Comparison of ENCODE assay signal across 18 mouse cellular contexts in genomic region chr11:87527990-87528389, GRCm38 (mm10). TPM values are rescaled to one million over a fixed set of nuclear protein-coding genes. Genes with fewer than 3 reads are reported as not detected.
DNase-seq lines count a peak whose midpoint lies in the region; ATAC-seq and TF ChIP-seq lines count a peak whose summit lies in the region.
"Had no signal": no experiment of that assay in that cellular context is flagged by ENCODE, and none has a peak within 500 bp of the region (broad histone marks: within the 10 kb centered on the region; RNA-seq: fewer than 3 reads in every experiment).

No protein-coding gene starts in this region.

- H3K9me3 ChIP-seq in kidney, embryonic 16.5 days (ENCODE audit: low read length), result no peaks in the 10 kb centered on the region
- H3K9me3 ChIP-seq: embryonic facial prominence, embryonic 13.5 days had no signal

- H3K4me2 ChIP-seq in kidney, embryonic 16.5 days (replicated peaks; ENCODE audit: low read depth, low read length), result no peak overlapping the region
- H3K4me2 ChIP-seq: embryonic facial prominence, embryonic 13.5 days had no signal

- H3K27ac ChIP-seq in kidney, embryonic 16.5 days (ENCODE audit: low read length), result no peak overlapping the region
- H3K27ac ChIP-seq in thymus, adult 2 months (ENCODE audit: control insufficient read depth, insufficient read depth, low read length), result no peak overlapping the region
- H3K27ac ChIP-seq: embryonic facial prominence, embryonic 13.5 days had no signal

- H3K36me3 ChIP-seq in kidney, embryonic 16.5 days (ENCODE audit: insufficient read depth, low read length), result no peaks in the 10 kb centered on the region
- no peaks in the 10 kb centered on the region for H3K36me3 ChIP-seq in thymus, adult 2 months (ENCODE audit: control insufficient read depth, insufficient read depth, low read length)
- H3K36me3 ChIP-seq: embryonic facial prominence, embryonic 13.5 days had no signal

- H3K27me3 ChIP-seq in kidney, embryonic 16.5 days (ENCODE audit: insufficient read depth, low read length), result no peaks in the 10 kb centered on the region
- H3K27me3 ChIP-seq in thymus, adult 2 months (ENCODE audit: control insufficient read depth, insufficient read depth, low read length), result no peaks in the 10 kb centered on the region
- H3K27me3 ChIP-seq: embryonic facial prominence, embryonic 13.5 days had no signal

- DNase-seq in kidney, postnatal 4 days, result peak; percentile 19 to 24
- peak; percentile 3 for DNase-seq in thymus, adult 2 months
- no peak for DNase-seq in thymus, postnatal 14 days
- peak; percentile 15 for DNase-seq in NIH3T3 (ENCODE audit: low read depth)
- DNase-seq in urinary bladder, adult 18-20 months (ENCODE audit: low spot score in 2 of 2), result no peak
- no peak for DNase-seq in frontal cortex, postnatal 25 days (ENCODE audit: low spot score in 2 of 2)
- DNase-seq: adrenal gland, postnatal 14 days; cerebellum, adult 8-10 months; heart, postnatal 36 days; kidney, adult 2 months had no signal

- TF ChIP-seq CTCF in thymus, adult 2 months (IDR thresholded peaks at IDR 0.05; ENCODE audit: borderline replicate concordance, control insufficient read depth, extremely low read depth, insufficient read depth, low read length, poor library complexity), result no peak

- TF ChIP-seq POLR2A in thymus, adult 2 months (IDR thresholded peaks at IDR 0.05; ENCODE audit: control insufficient read depth, extremely low read depth, insufficient read depth, low read length, poor library complexity), result no peak

- H3K4me1 ChIP-seq in kidney, embryonic 16.5 days (ENCODE audit: insufficient read depth, low read length), result no peaks in the 10 kb centered on the region
- no peaks in the 10 kb centered on the region for H3K4me1 ChIP-seq in thymus, adult 2 months (replicated peaks; ENCODE audit: control insufficient read depth, insufficient read depth, low read length)
- H3K4me1 ChIP-seq: embryonic facial prominence, embryonic 13.5 days had no signal

- no peak for ATAC-seq in kidney, embryonic 16.5 days (ENCODE audit: low FRiP score, low TSS enrichment)
- ATAC-seq in neutrophil, adult 5-6 weeks (ENCODE audit: extremely low read depth, insufficient number of reproducible peaks, low FRiP score, poor library complexity, severe bottlenecking), result peak; percentile 72
- ATAC-seq: forebrain, embryonic 14.5 days; midbrain, embryonic 16.5 days had no signal

- H3K4me3 ChIP-seq in kidney, embryonic 16.5 days (ENCODE audit: low read length), result no peak overlapping the region
- no peak overlapping the region for H3K4me3 ChIP-seq in thymus, adult 2 months (ENCODE audit: control insufficient read depth, insufficient read depth, low read length)
- H3K4me3 ChIP-seq: embryonic facial prominence, embryonic 13.5 days had no signal

- no peak overlapping the region for H3K9ac ChIP-seq in kidney, embryonic 16.5 days (replicated peaks; ENCODE audit: low read length)
- H3K9ac ChIP-seq: embryonic facial prominence, embryonic 13.5 days had no signal

- WGBS in kidney, embryonic 16.5 days, result 50% methylated on average over 4 of the region's 4 CpGs
- WGBS in thymus, adult 2 months, result 81% methylated on average over 4 of the region's 4 CpGs

RNA-seq across cellular contexts. Expression of gene Gm11492, which starts 38.5 kb away (rescaled TPM):
- not detected in 2 replicates for polyA plus RNA-seq in kidney, embryonic 16.5 days (2015; fragmentation: Nextera tagmentation; extraction: Ambion mirVana)
- polyA plus RNA-seq in thymus, adult 2 months (2012; rRNA removed), result 0.06 TPM in 1 of 2 replicates, not detected in the other
- total RNA-seq in neutrophil, adult 5-6 weeks (2017), result not detected in 2 replicates
- total RNA-seq: adrenal gland, postnatal 14 days; gastrocnemius, postnatal 4 days; heart, postnatal 36 days had no signal
- polyA plus RNA-seq: embryonic facial prominence, embryonic 13.5 days; forebrain, embryonic 14.5 days; kidney, adult 2 months; liver, embryonic 16.5 days; midbrain, embryonic 16.5 days; urinary bladder, adult 2 months had no signal

RNA-seq across cellular contexts. Expression of gene Sept4, which starts 40.7 kb away (rescaled TPM):
- polyA plus RNA-seq in kidney, embryonic 16.5 days (2015; fragmentation: Nextera tagmentation; extraction: Ambion mirVana), result 70.6 and 77.8 TPM in 2 replicates
- polyA plus RNA-seq in thymus, adult 2 months (2012; rRNA removed), result 12.6 and 13.2 TPM in 2 replicates
- 1.4 and 1.5 TPM in 2 replicates for total RNA-seq in neutrophil, adult 5-6 weeks (2017)

Comparison
In these comparisons a context has a peak if more than half of its experiments do, and no peak if none do; other contexts are left out.
1. DNase-seq: peak in kidney, postnatal 4 days (2 of 2), thymus, adult 2 months (single experiment) and NIH3T3 (single experiment); none in thymus, postnatal 14 days (single experiment), urinary bladder, adult 18-20 months (0 of 2) and frontal cortex, postnatal 25 days (0 of 2).